Mouse (Mus musculus): ENCODE results near the gene Ttll5. TPM values are rescaled to one million over a fixed set of nuclear protein-coding genes. Genes with fewer than 3 reads are reported as not detected.
A peak's percentile ranks its signal among the peaks of the same experiment; 100 is the strongest.

Ttll5 gene
- polyA plus RNA-seq, 1 experiment from 2014 or later: 17.6 TPM

GRCm38 (mm10) chr12:85813599-85813998 lies 10.9 kb upstream of the Ttll5 start:
- no peak overlapping the region for H3K27ac ChIP-seq
- H3K4me3 ChIP-seq: no peak overlapping the region
- 90% methylated on average over 2 of the region's 2 CpGs for WGBS
- H3K9me3 ChIP-seq: no peaks in the 10 kb centered on the region
- no peak for DNase-seq (ENCODE audit: extremely low spot score, low spot score)
- H3K27me3 ChIP-seq (ENCODE audit: poor library complexity, severe bottlenecking): no peaks in the 10 kb centered on the region
- peaks cover 78% of the 10 kb centered on the region for H3K36me3 ChIP-seq (replicated peaks)
- H3K4me1 ChIP-seq: peaks cover 1% of the 10 kb centered on the region; the same call in 1 of the 2 replicates

- no peaks in the 10 kb centered on the region for H3K27me3 ChIP-seq (ENCODE audit: poor library complexity, severe bottlenecking)
- peaks cover 28% of the 10 kb centered on the region for H3K4me1 ChIP-seq
- no peak overlapping the region for H3K27ac ChIP-seq
- 82% methylated on average over 9 of the region's 9 CpGs for WGBS
- H3K4me3 ChIP-seq: no peak overlapping the region
- H3K9me3 ChIP-seq: no peaks in the 10 kb centered on the region
- no peak for DNase-seq (ENCODE audit: extremely low spot score, low spot score)
- peaks cover 57% of the 10 kb centered on the region for H3K36me3 ChIP-seq (replicated peaks)
These were observed 2.4 kb upstream of the Ttll5 start for GRCm38 (mm10) chr12:85822051-85822450.

GRCm38 (mm10) chr12:85825361-85825760 lies 902 bp downstream of the Ttll5 start:
- no peaks in the 10 kb centered on the region for H3K27me3 ChIP-seq (ENCODE audit: poor library complexity, severe bottlenecking)
- no peaks in the 10 kb centered on the region for H3K9me3 ChIP-seq
- DNase-seq (ENCODE audit: extremely low spot score, low spot score): no peak
- peaks cover 25% of the 10 kb centered on the region for H3K4me1 ChIP-seq
- WGBS: 15% methylated on average over 8 of the region's 8 CpGs
- H3K27ac ChIP-seq: peak overlapping the region; percentile 94
- peaks cover 55% of the 10 kb centered on the region for H3K36me3 ChIP-seq (replicated peaks)
- peak overlapping the region; percentile 80 for H3K4me3 ChIP-seq

- peaks cover 55% of the 10 kb centered on the region for H3K36me3 ChIP-seq (replicated peaks)
- no peaks in the 10 kb centered on the region for H3K27me3 ChIP-seq (ENCODE audit: poor library complexity, severe bottlenecking)
- no peaks in the 10 kb centered on the region for H3K9me3 ChIP-seq
- H3K27ac ChIP-seq: no peak overlapping the region
- WGBS: 78% methylated on average over 2 of the region's 2 CpGs
- no peak for DNase-seq (ENCODE audit: extremely low spot score, low spot score)
- peaks cover 25% of the 10 kb centered on the region for H3K4me1 ChIP-seq
- peak overlapping the region; percentile 80 for H3K4me3 ChIP-seq
These were observed 1.4 kb downstream of the Ttll5 start for GRCm38 (mm10) chr12:85825822-85826221.

- no peaks in the 10 kb centered on the region for H3K9me3 ChIP-seq
- DNase-seq (ENCODE audit: extremely low spot score, low spot score): no peak
- H3K36me3 ChIP-seq (replicated peaks): peaks cover 69% of the 10 kb centered on the region
- no peak overlapping the region for H3K4me3 ChIP-seq
- no peak overlapping the region for H3K27ac ChIP-seq
- 90% methylated on average over 3 of the region's 3 CpGs for WGBS
- H3K4me1 ChIP-seq: peaks cover 11% of the 10 kb centered on the region
- no peaks in the 10 kb centered on the region for H3K27me3 ChIP-seq (ENCODE audit: poor library complexity, severe bottlenecking)
These were observed 4.4 kb downstream of the Ttll5 start for GRCm38 (mm10) chr12:85828856-85829255.

GRCm38 (mm10) chr12:85829866-85830265 lies 5.4 kb downstream of the Ttll5 start:
- H3K4me1 ChIP-seq: peaks cover 9% of the 10 kb centered on the region
- no peak overlapping the region for H3K4me3 ChIP-seq
- no peak overlapping the region for H3K27ac ChIP-seq
- no peaks in the 10 kb centered on the region for H3K27me3 ChIP-seq (ENCODE audit: poor library complexity, severe bottlenecking)
- DNase-seq (ENCODE audit: extremely low spot score, low spot score): no peak
- WGBS: 88% methylated on average over 3 of the region's 3 CpGs
- H3K9me3 ChIP-seq: no peaks in the 10 kb centered on the region
- peaks cover 77% of the 10 kb centered on the region for H3K36me3 ChIP-seq (replicated peaks)

GRCm38 (mm10) chr12:85830691-85831090 lies 6.2 kb downstream of the Ttll5 start:
- 90% methylated on average over 3 of the region's 3 CpGs for WGBS

GRCm38 (mm10) chr12:85834543-85834942 lies 10.1 kb downstream of the Ttll5 start:
- Histone ChIP-seq H3K27me3 (ENCODE audit: poor library complexity, severe bottlenecking) (no peaks in the 10 kb centered on the region), H3K4me3 (no peak overlapping the region), H3K9me3 (no peaks in the 10 kb centered on the region), H3K4me1 (peaks cover 7% of the 10 kb centered on the region; the same call in 1 of the 2 replicates), H3K27ac (no peak overlapping the region), H3K36me3 (replicated peaks) (peaks cover 52% of the 10 kb centered on the region)
- DNase-seq (ENCODE audit: extremely low spot score, low spot score): no peak
- WGBS: 79% methylated on average over 2 of the region's 2 CpGs

More at GRCm38 (mm10) chr12:85830691-85831090, 6.2 kb downstream of the Ttll5 start:
- DNase-seq (ENCODE audit: extremely low spot score, low spot score): no peak
- Histone ChIP-seq H3K27ac (no peak overlapping the region), H3K27me3 (ENCODE audit: poor library complexity, severe bottlenecking) (no peaks in the 10 kb centered on the region), H3K4me3 (no peak overlapping the region), H3K9me3 (no peaks in the 10 kb centered on the region), H3K36me3 (replicated peaks) (peaks cover 80% of the 10 kb centered on the region), H3K4me1 (peaks cover 10% of the 10 kb centered on the region)

- H3K36me3 ChIP-seq (replicated peaks): peaks cover 34% of the 10 kb centered on the region
These were observed 13.3 kb downstream of the Ttll5 start for GRCm38 (mm10) chr12:85837765-85838164.

GRCm38 (mm10) chr12:85839371-85840000 lies 15.0 kb downstream of the Ttll5 start:
- H3K27me3 ChIP-seq (ENCODE audit: poor library complexity, severe bottlenecking): no peaks in the 10 kb centered on the region
- no peak overlapping the region for H3K4me3 ChIP-seq
- H3K9me3 ChIP-seq: no peaks in the 10 kb centered on the region
- H3K27ac ChIP-seq: no peak overlapping the region
- DNase-seq (ENCODE audit: extremely low spot score, low spot score): no peak
- WGBS: 93% methylated on average over 12 of the region's 12 CpGs
- H3K36me3 ChIP-seq (replicated peaks): peaks cover 32% of the 10 kb centered on the region
- H3K4me1 ChIP-seq: peaks cover 7% of the 10 kb centered on the region; the same call in 1 of the 2 replicates

More at GRCm38 (mm10) chr12:85837765-85838164, 13.3 kb downstream of the Ttll5 start:
- no peaks in the 10 kb centered on the region for H3K9me3 ChIP-seq
- H3K27ac ChIP-seq: no peak overlapping the region
- peaks cover 7% of the 10 kb centered on the region; the same call in 1 of the 2 replicates for H3K4me1 ChIP-seq
- DNase-seq (ENCODE audit: extremely low spot score, low spot score): no peak
- H3K4me3 ChIP-seq: no peak overlapping the region
- WGBS: 88% methylated on average over 2 of the region's 2 CpGs
- H3K27me3 ChIP-seq (ENCODE audit: poor library complexity, severe bottlenecking): no peaks in the 10 kb centered on the region

GRCm38 (mm10) chr12:85848164-85848958 lies 23.9 kb downstream of the Ttll5 start:
- whole genome bisulfite sequencing: 83% methylated on average over 7 of the region's 7 CpGs
- DNase-seq (ENCODE audit: extremely low spot score, low spot score): no peak
- H3K36me3 ChIP-seq (replicated peaks): peaks cover 61% of the 10 kb centered on the region

GRCm38 (mm10) chr12:85850661-85851060 lies 26.2 kb downstream of the Ttll5 start:
- no peaks in the 10 kb centered on the region for H3K9me3 ChIP-seq
- H3K27me3 ChIP-seq (ENCODE audit: poor library complexity, severe bottlenecking): no peaks in the 10 kb centered on the region
- H3K27ac ChIP-seq: no peak overlapping the region
- H3K4me3 ChIP-seq: no peak overlapping the region
- WGBS: 89% methylated on average over 8 of the region's 8 CpGs
- H3K36me3 ChIP-seq (replicated peaks): peaks cover 51% of the 10 kb centered on the region
- DNase-seq (ENCODE audit: extremely low spot score, low spot score): no peak
- no peaks in the 10 kb centered on the region for H3K4me1 ChIP-seq

More at GRCm38 (mm10) chr12:85848164-85848958, 23.9 kb downstream of the Ttll5 start:
- H3K9me3 ChIP-seq: no peaks in the 10 kb centered on the region
- H3K4me3 ChIP-seq: no peak overlapping the region
- no peaks in the 10 kb centered on the region for H3K4me1 ChIP-seq
- H3K27ac ChIP-seq: no peak overlapping the region
- H3K27me3 ChIP-seq (ENCODE audit: poor library complexity, severe bottlenecking): no peaks in the 10 kb centered on the region

GRCm38 (mm10) chr12:85853836-85854235 lies 29.4 kb downstream of the Ttll5 start:
- Histone ChIP-seq H3K9me3 (no peaks in the 10 kb centered on the region), H3K27me3 (ENCODE audit: poor library complexity, severe bottlenecking) (no peaks in the 10 kb centered on the region), H3K36me3 (replicated peaks) (peaks cover 51% of the 10 kb centered on the region), H3K4me3 (no peak overlapping the region), H3K4me1 (no peaks in the 10 kb centered on the region), H3K27ac (no peak overlapping the region)
- 89% methylated on average over 4 of the region's 4 CpGs for WGBS
- DNase-seq (ENCODE audit: extremely low spot score, low spot score): no peak
